Mouse (Mus musculus) urinary bladder, adult 2 months (tissue): ENCODE measurements around the gene Rbks. TPM values are rescaled to one million over a fixed set of nuclear protein-coding genes. Genes with fewer than 3 reads are reported as not detected.

Experiments used
- DNase-seq: peaks from one replicate; pipeline ENCODE4 v3.0.0; 2022; ENCODE audit warnings: low spot score
- polyA plus RNA-seq: library from polyadenylated mRNA; depleted of rRNA; stranded (reverse); fragments of >200 nt; gene quantifications from 2 replicates; pipeline ENCODE4 v1.2.3, GENCODE M21; 2012; rRNA removed

The Rbks gene
- polyA plus RNA-seq, 1 experiment, result 3.9 TPM

- no peak for DNase-seq
These were observed 114.2 kb downstream of the Rbks start for GRCm38 (mm10) chr5:31583261-31583660.

DNA sequence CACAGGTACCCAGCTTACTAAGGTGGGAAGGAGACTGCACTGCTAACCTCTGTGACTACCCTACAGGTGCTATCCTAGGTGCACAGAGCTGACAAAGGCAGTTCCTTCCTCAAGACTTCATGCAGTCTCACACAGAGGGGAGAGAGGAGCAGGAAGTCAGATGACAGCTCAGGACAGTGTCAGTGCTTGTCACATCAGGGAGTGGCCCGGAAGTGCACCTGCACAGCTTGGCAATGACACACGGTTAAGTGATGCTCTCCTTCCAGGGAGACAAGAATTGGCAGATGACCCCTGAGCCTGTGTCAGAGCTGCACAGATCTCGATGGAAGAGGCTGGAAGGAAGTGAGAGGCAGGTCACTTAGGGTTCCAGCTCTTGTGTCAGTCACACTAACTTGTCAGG, 115.5 kb downstream of the Rbks start:
- no peak for DNase-seq

GRCm38 (mm10) chr5:31581263-31581662, 116.2 kb downstream of the Rbks start:
- DNase-seq, result no peak

DNA sequence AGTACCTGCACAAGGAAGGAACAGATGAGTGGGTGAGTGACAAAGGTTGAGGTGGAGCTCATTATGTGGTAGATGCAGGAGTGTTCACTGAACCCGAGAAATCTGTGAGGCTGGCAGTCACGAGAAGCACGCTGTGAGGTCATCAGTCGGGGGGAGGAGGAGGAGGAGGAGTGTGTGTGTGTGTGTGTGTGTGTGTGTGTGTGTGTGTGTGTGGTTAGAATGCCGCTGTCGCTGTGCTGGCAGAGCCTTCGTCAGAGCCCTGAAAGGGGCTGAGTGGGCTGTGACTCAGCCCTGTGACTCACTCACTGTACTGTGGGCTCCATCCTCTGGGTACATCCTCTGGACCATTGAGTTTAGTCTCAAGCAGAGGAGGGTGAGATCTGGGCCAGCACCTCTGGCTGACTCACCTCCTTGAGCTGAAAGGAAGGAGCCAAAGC, 120.9 kb downstream of the Rbks start:
- no peak for DNase-seq

Other genes starting within 250 kb of the Rbks start
- 29.2 and 32.5 TPM in 2 replicates for gene Zfp512, start 245.2 kb downstream of the Rbks start, polyA plus RNA-seq
- 0.06 and 0.10 TPM in 2 replicates for gene 4930548H24Rik, start 211.9 kb downstream of the Rbks start, polyA plus RNA-seq
- 13.2 and 13.7 TPM in 2 replicates for gene Gpn1, start 202.9 kb downstream of the Rbks start, polyA plus RNA-seq
- 17.1 and 18.8 TPM in 2 replicates for gene Slc4a1ap, start 170.6 kb downstream of the Rbks start, polyA plus RNA-seq
- 12.9 and 16.7 TPM in 2 replicates for gene Supt7l, start 169.8 kb downstream of the Rbks start, polyA plus RNA-seq
- gene Mrpl33, start 100.7 kb downstream of the Rbks start, polyA plus RNA-seq, result 174 and 196 TPM in 2 replicates
- 58.7 and 61.4 TPM in 2 replicates for gene Babam2, start 57 bp upstream of the Rbks start, polyA plus RNA-seq